Mouse (Mus musculus) embryonic facial prominence, embryonic 14.5 days (tissue): ENCODE results near the gene Cenpu. TPM values are rescaled to one million over a fixed set of nuclear protein-coding genes. Genes with fewer than 3 reads are reported as not detected.
A peak's percentile ranks its signal among the peaks of the same experiment; 100 is the strongest.

ENCODE experiments used
- ATAC-seq: fragments of 200-750 bp; cut with Nextera tagmentation; 2 replicates; pipeline ENCODE4 v1.8.0; 2017; ENCODE audit warnings: low read depth, moderate number of reproducible peaks, moderate TSS enrichment
- DNase-seq: peaks from one replicate; pipeline ENCODE4 v3.0.0-alpha.2; 2015; ENCODE audit warnings: low spot score
- H3K27ac ChIP-seq: fragments of 300-500 bp; sonication (generic); replicated peaks from 2 replicates; pipeline ENCODE4 v1.5.1; 2014; ENCODE audit warnings: low read depth, mild to moderate bottlenecking, low read length, moderate library complexity
- H3K27me3 ChIP-seq: fragments of 300-500 bp; sonication (generic); replicated peaks from 2 replicates; pipeline ENCODE4 v1.6.1; 2014; ENCODE audit warnings: low read length; ENCODE audit not compliant: control insufficient read depth, insufficient read depth
- H3K36me3 ChIP-seq: fragments of 300-500 bp; sonication (generic); 2 replicates; pipeline ENCODE4 v1.6.1; 2014; ENCODE audit warnings: low read length, mixed read lengths; ENCODE audit not compliant: control insufficient read depth, insufficient read depth
- H3K4me1 ChIP-seq: fragments of 300-500 bp; sonication (generic); 2 replicates; pipeline ENCODE4 v1.6.1; 2014; ENCODE audit warnings: antibody characterized with exemption, low read length; ENCODE audit not compliant: control insufficient read depth, insufficient read depth
- H3K4me2 ChIP-seq: fragments of 300-500 bp; sonication (generic); 2 replicates; pipeline ENCODE4 v1.6.1; 2014; ENCODE audit warnings: low read depth, mild to moderate bottlenecking, low read length, moderate library complexity, mixed read lengths
- H3K4me3 ChIP-seq: fragments of 300-500 bp; sonication (generic); 2 replicates; pipeline ENCODE4 v1.5.1; 2014; ENCODE audit warnings: low read depth, mild to moderate bottlenecking, low read length
- H3K9ac ChIP-seq: fragments of 300-500 bp; sonication (generic); 2 replicates; pipeline ENCODE4 v1.6.1; 2014; ENCODE audit warnings: low read depth, mild to moderate bottlenecking, low read length, moderate library complexity, mixed read lengths
- H3K9me3 ChIP-seq: fragments of 300-500 bp; sonication (generic); 2 replicates; pipeline ENCODE4 v1.6.1; 2016; ENCODE audit warnings: low read length; ENCODE audit not compliant: control insufficient read depth
- WGBS: fragments of 180-500 bp; shearing (Covaris S2); extraction: QIAGEN DNeasy Blood & Tissue Kit; methylation state at CpG from one replicate; pipeline ENCODE4 v1.1.7; 2014; 5-methylcytosine and 5-hydroxymethylcytosine counted together
- polyA plus RNA-seq: library from polyadenylated mRNA; unstranded; fragments of >200 nt; fragmentation: Nextera tagmentation; extraction: Ambion mirVana; gene quantifications from 2 replicates; pipeline ENCODE4 v1.2.1, GENCODE M21; 2014

Gene Cenpu
- polyA plus RNA-seq, 1 experiment from 2014 or later, result 12.4 TPM

- Histone ChIP-seq H3K36me3 (peaks cover 10% of the 10 kb centered on the region; the same call in 1 of the 2 replicates), H3K4me3 (no peak overlapping the region), H3K9me3 (no peaks in the 10 kb centered on the region), H3K27me3 (no peaks in the 10 kb centered on the region), H3K27ac (no peak overlapping the region), H3K4me1 (0 out of 2 replicates have a peak, but pooled peaks cover 6% of the 10 kb centered on the region), H3K9ac (no peak overlapping the region), H3K4me2 (no peak overlapping the region)
- 26% methylated on average over 8 of the region's 8 CpGs for WGBS
- peak; percentile 84 for ATAC-seq
- peak; percentile 84 for DNase-seq
Observed at GRCm38 (mm10) chr8:46512538-46512937, 39.3 kb upstream of the Cenpu start.

DNA sequence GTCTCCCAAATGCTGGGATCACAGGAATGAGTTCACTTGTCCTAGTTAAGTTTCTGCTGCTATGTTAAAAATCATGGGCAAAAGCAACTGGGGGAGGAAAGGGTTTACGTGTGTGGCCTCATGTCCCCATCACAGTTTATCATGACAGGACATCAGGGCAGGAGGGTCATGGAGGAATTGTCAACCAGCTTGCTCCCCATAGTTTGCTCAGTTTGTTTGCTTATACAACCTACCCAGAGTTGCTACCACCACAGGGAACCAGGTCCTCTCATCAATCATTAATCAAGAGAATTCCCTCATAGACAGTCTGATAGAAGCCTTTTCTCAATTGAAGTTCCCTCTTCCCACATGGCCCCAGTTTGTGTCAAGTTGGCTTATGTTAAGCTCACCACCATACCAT, 37.8 kb upstream of the Cenpu start:
- Histone ChIP-seq H3K27me3 (no peaks in the 10 kb centered on the region), H3K4me3 (no peak overlapping the region), H3K9me3 (no peaks in the 10 kb centered on the region), H3K4me2 (no peak overlapping the region), H3K36me3 (peaks cover 10% of the 10 kb centered on the region; the same call in 1 of the 2 replicates), H3K9ac (no peak overlapping the region), H3K4me1 (0 out of 2 replicates have a peak, but pooled peaks cover 5% of the 10 kb centered on the region), H3K27ac (no peak overlapping the region)
- 94% methylated on average over 1 of the region's 1 CpGs for WGBS
- DNase-seq (no peak), ATAC-seq (no peak)

DNA sequence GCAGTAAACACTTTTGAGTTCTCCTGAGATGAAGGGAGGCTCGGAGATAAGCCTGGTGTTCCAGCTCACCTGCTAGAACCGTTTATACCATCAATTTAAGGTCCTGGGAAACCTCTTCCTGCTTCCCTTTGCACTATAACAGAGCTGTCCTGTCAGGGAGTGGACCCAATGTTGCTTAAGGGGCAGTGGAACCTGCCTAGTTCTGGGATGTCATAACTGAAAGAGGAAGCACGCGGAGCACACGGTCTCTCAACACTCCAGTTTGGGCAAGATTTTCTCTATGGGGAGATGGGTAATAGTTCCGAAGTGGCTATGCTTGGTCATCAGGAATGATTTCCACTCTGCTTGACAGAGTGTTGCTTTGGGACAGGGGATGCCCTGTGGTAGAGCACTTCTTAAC, 31.2 kb upstream of the Cenpu start:
- DNase-seq (no peak), ATAC-seq (no peak)
- WGBS, result 92% methylated on average over 6 of the region's 6 CpGs

DNA sequence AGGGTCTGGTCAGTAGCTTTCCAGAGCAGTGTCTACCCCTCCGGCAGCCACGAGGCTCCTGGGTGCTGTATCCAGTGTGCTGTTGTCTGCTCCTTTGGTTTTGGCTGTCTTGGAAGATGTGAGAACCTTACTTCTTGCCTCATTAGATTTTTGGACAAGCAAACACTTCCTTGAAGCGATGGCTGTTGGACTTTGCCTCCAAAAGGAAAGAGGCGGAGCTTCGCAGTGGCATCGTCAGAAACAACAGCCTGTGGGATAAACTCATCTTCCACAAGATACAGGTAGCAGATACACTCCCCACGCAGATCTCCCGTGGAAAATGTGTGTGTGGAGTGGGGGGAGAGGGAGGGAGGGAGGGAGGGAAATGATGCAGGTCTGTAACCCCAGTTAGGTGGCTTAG, 25.7 kb upstream of the Cenpu start:
- DNase-seq (no peak), ATAC-seq (no peak)
- Histone ChIP-seq H3K27me3 (no peaks in the 10 kb centered on the region), H3K9me3 (no peaks in the 10 kb centered on the region), H3K36me3 (0 out of 2 replicates have a peak, but pooled peaks cover 12% of the 10 kb centered on the region), H3K4me1 (0 out of 2 replicates have a peak, but pooled peaks cover 5% of the 10 kb centered on the region), H3K9ac (no peak overlapping the region), H3K4me3 (no peak overlapping the region), H3K27ac (no peak overlapping the region), H3K4me2 (no peak overlapping the region)
- 87% methylated on average over 8 of the region's 8 CpGs for WGBS

More for the DNA sequence above, 31.2 kb upstream of the Cenpu start:
- Histone ChIP-seq H3K4me3 (no peak overlapping the region), H3K4me1 (no peaks in the 10 kb centered on the region), H3K9me3 (no peaks in the 10 kb centered on the region), H3K27me3 (no peaks in the 10 kb centered on the region), H3K9ac (no peak overlapping the region), H3K27ac (no peak overlapping the region), H3K36me3 (no peaks in the 10 kb centered on the region), H3K4me2 (no peak overlapping the region)

DNA sequence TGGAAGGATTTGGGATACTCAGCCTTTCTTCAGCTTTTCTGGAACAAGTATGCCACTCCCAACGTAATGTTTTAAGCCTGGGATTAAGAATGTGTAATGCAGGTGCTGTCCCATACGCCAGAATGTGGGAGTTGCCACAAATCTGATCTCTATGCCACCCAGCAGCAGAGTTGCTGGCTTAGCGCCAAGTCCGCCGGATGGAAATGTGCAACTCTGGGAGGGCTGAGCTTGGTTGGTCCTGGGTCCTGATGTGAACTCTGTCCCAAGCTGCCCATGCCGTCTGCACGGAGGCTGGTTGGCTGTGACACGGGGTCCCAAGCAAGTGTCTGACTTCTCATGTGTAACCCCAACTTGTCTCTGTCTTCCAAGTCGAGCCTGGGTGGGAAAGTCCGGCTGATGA, 25.0 kb upstream of the Cenpu start:
- peaks cover 16% of the 10 kb centered on the region; the same call in 1 of the 2 replicates for H3K36me3 ChIP-seq
- H3K4me3 ChIP-seq, result no peak overlapping the region
- no peak overlapping the region for H3K27ac ChIP-seq
- peak; percentile 71 for DNase-seq
- H3K4me1 ChIP-seq, result 0 out of 2 replicates have a peak, but pooled peaks cover 5% of the 10 kb centered on the region
- H3K9ac ChIP-seq, result no peak overlapping the region
- H3K4me2 ChIP-seq, result no peak overlapping the region
- no peaks in the 10 kb centered on the region for H3K27me3 ChIP-seq
- ATAC-seq, result peak; percentile 85; the same call in 1 of the 2 replicates
- H3K9me3 ChIP-seq, result no peaks in the 10 kb centered on the region
- WGBS, result 56% methylated on average over 10 of the region's 10 CpGs

DNA sequence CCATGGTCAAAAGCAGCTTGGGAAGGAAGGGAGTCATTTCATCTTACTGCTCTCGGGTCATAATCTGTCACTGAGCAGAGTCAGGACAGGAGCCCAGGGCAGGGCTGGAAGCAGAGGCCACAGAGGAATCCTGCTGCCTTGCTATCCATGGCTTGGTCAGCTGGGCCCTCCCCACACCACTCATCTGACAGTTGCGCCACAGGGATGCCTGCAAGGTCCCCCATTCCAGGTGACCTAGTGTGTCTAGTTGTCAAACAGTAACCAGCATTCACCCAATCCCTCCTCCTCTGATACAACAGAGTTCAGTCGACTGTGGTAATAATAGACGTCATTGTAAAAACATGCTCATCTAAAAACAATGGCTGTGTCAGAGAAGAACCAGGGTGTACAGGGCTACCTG, 22.3 kb upstream of the Cenpu start:
- H3K4me2 ChIP-seq, result no peak overlapping the region
- no peak overlapping the region for H3K4me3 ChIP-seq
- DNase-seq (no peak), ATAC-seq (no peak)
- no peaks in the 10 kb centered on the region for H3K27me3 ChIP-seq
- H3K4me1 ChIP-seq, result 0 out of 2 replicates have a peak, but pooled peaks cover 5% of the 10 kb centered on the region
- H3K27ac ChIP-seq, result no peak overlapping the region
- no peaks in the 10 kb centered on the region for H3K9me3 ChIP-seq
- 73% methylated on average over 4 of the region's 4 CpGs for WGBS
- H3K36me3 ChIP-seq, result peaks cover 33% of the 10 kb centered on the region
- H3K9ac ChIP-seq, result no peak overlapping the region

DNA sequence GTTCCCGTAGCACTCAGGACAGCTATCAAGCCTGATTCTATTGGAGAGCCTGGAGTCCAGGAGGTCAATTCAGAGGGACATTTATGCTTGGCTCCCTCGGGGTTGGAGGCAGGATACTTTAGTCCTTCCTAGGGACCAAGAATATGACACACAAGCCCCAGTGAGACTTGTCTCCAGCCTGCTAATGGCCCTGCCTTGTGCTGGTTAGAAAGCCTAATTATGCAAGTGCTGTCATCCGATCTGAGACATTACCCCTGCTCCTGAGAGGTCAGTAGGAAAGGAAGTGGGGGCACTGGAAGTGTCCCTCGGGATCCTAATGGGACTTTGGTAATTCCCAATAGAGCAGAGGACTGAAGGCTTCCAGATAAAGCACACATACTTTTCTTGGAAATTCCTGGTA, 21.3 kb upstream of the Cenpu start:
- H3K9ac ChIP-seq, result no peak overlapping the region
- H3K27me3 ChIP-seq, result no peaks in the 10 kb centered on the region
- DNase-seq (no peak), ATAC-seq (no peak)
- H3K4me3 ChIP-seq, result no peak overlapping the region
- peaks cover 36% of the 10 kb centered on the region for H3K36me3 ChIP-seq
- no peak overlapping the region for H3K4me2 ChIP-seq
- WGBS, result 28% methylated on average over 4 of the region's 4 CpGs
- no peaks in the 10 kb centered on the region for H3K9me3 ChIP-seq
- 0 out of 2 replicates have a peak, but pooled peaks cover 5% of the 10 kb centered on the region for H3K4me1 ChIP-seq
- H3K27ac ChIP-seq, result no peak overlapping the region

- Histone ChIP-seq H3K27me3 (no peaks in the 10 kb centered on the region), H3K4me2 (no peak overlapping the region), H3K4me1 (no peaks in the 10 kb centered on the region), H3K9ac (no peak overlapping the region), H3K4me3 (no peak overlapping the region), H3K9me3 (no peaks in the 10 kb centered on the region), H3K27ac (no peak overlapping the region), H3K36me3 (peaks cover 35% of the 10 kb centered on the region)
- 84% methylated on average over 7 of the region's 7 CpGs for WGBS
- DNase-seq (no peak), ATAC-seq (no peak)
Observed at GRCm38 (mm10) chr8:46533926-46534325, 17.9 kb upstream of the Cenpu start.

GRCm38 (mm10) chr8:46539701-46540100, 12.1 kb upstream of the Cenpu start:
- no peak overlapping the region for H3K27ac ChIP-seq
- peaks cover 6% of the 10 kb centered on the region; the same call in 1 of the 2 replicates for H3K36me3 ChIP-seq
- H3K4me3 ChIP-seq, result no peak overlapping the region
- 0 out of 2 replicates have a peak overlapping the region, but pooled peaks have one; percentile 30 for H3K9ac ChIP-seq
- 0 out of 2 replicates have a peak overlapping the region, but pooled peaks have one; percentile 15 for H3K4me2 ChIP-seq
- 36% methylated on average over 5 of the region's 5 CpGs for WGBS
- no peaks in the 10 kb centered on the region for H3K27me3 ChIP-seq
- no peaks in the 10 kb centered on the region for H3K9me3 ChIP-seq
- ATAC-seq (peak; percentile 34; the same call in 1 of the 2 replicates), DNase-seq (peak; percentile 78)
- peaks cover 17% of the 10 kb centered on the region for H3K4me1 ChIP-seq
